Mouse (Mus musculus) heart, embryonic 13.5 days (tissue): Measurements from ENCODE around the gene Med20. TPM values are rescaled to one million over a fixed set of nuclear protein-coding genes. Genes with fewer than 3 reads are reported as not detected.
"Not testable (repeated sequence)": the region's sequence is repeated elsewhere in the genome, so short reads cannot be mapped to it uniquely, and the experiment has no call there.

Source experiments
- ATAC-seq: fragments of 200-750 bp; cut with Nextera tagmentation; 2 replicates; pipeline ENCODE4 v1.8.0; 2017; ENCODE audit warnings: moderate TSS enrichment; ENCODE audit not compliant: insufficient number of reproducible peaks, low FRiP score, low TSS enrichment; ENCODE audit errors: extremely low read depth
- H3K27ac ChIP-seq: fragments of 300-500 bp; sonication (generic); replicated peaks from 2 replicates; pipeline ENCODE4 v1.5.1; 2015; ENCODE audit warnings: moderate library complexity, mild to moderate bottlenecking, inconsistent platforms
- H3K27me3 ChIP-seq: fragments of 300-500 bp; sonication (generic); replicated peaks from 2 replicates; pipeline ENCODE4 v1.6.1; 2015; ENCODE audit warnings: mild to moderate bottlenecking, inconsistent platforms
- H3K36me3 ChIP-seq: fragments of 300-500 bp; sonication (generic); 2 replicates; pipeline ENCODE4 v1.6.1; 2015; ENCODE audit warnings: mild to moderate bottlenecking, inconsistent platforms
- H3K4me1 ChIP-seq: fragments of 300-500 bp; sonication (generic); 2 replicates; pipeline ENCODE4 v1.6.1; 2015; ENCODE audit warnings: inconsistent platforms
- H3K4me2 ChIP-seq: fragments of 300-500 bp; sonication (generic); 2 replicates; pipeline ENCODE4 v1.6.1; 2015; ENCODE audit warnings: inconsistent platforms, mild to moderate bottlenecking, moderate library complexity
- H3K4me3 ChIP-seq: fragments of 300-500 bp; sonication (generic); 2 replicates; pipeline ENCODE4 v1.5.1; 2015; ENCODE audit warnings: moderate library complexity, mild to moderate bottlenecking, inconsistent platforms
- H3K9ac ChIP-seq: fragments of 300-500 bp; sonication (generic); 2 replicates; pipeline ENCODE4 v1.6.1; 2015; ENCODE audit warnings: inconsistent platforms, mild to moderate bottlenecking, moderate library complexity
- H3K9me3 ChIP-seq: fragments of 300-500 bp; sonication (generic); 2 replicates; pipeline ENCODE4 v1.6.1; 2016; ENCODE audit warnings: inconsistent platforms
- WGBS: fragments of 180-500 bp; shearing (Covaris S2); methylation state at CpG from one replicate; pipeline ENCODE4 v1.1.7; 2015; ENCODE audit warnings: mixed read lengths; 5-methylcytosine and 5-hydroxymethylcytosine counted together
- polyA plus RNA-seq: library from polyadenylated mRNA; unstranded; fragments of >200 nt; fragmentation: Nextera tagmentation; extraction: Ambion mirVana; gene quantifications from 2 replicates; pipeline ENCODE4 v1.2.1, GENCODE M21; 2015

Gene Med20
- polyA plus RNA-seq, 1 experiment from 2014 or later, result 25.1 TPM

- no peak overlapping the region for H3K27ac ChIP-seq
- H3K4me1 ChIP-seq, result peaks cover 29% of the 10 kb centered on the region
- no peak overlapping the region for H3K4me3 ChIP-seq
- H3K27me3 ChIP-seq, result no peaks in the 10 kb centered on the region
- no peak overlapping the region for H3K9ac ChIP-seq
- 89% methylated on average over 1 of the region's 1 CpGs for WGBS
- no peak for ATAC-seq
- H3K9me3 ChIP-seq, result no peaks in the 10 kb centered on the region
- peaks cover 65% of the 10 kb centered on the region for H3K36me3 ChIP-seq
- H3K4me2 ChIP-seq, result no peak overlapping the region
Observed at GRCm38 (mm10) chr17:47614018-47614417, 2.6 kb downstream of the Med20 start.

GRCm38 (mm10) chr17:47616119-47616518, 4.7 kb downstream of the Med20 start:
- H3K36me3 ChIP-seq, result peaks cover 81% of the 10 kb centered on the region
- no peak for ATAC-seq
- 92% methylated on average over 8 of the region's 8 CpGs for WGBS

GRCm38 (mm10) chr17:47616652-47617051, 5.3 kb downstream of the Med20 start:
- peaks cover 16% of the 10 kb centered on the region for H3K4me1 ChIP-seq
- H3K4me2 ChIP-seq, result no peak overlapping the region
- WGBS, result 90% methylated on average over 4 of the region's 4 CpGs
- no peak overlapping the region for H3K4me3 ChIP-seq
- H3K9me3 ChIP-seq, result no peaks in the 10 kb centered on the region
- no peak overlapping the region for H3K9ac ChIP-seq
- H3K36me3 ChIP-seq, result peaks cover 87% of the 10 kb centered on the region
- ATAC-seq, result no peak
- H3K27ac ChIP-seq, result no peak overlapping the region
- H3K27me3 ChIP-seq, result no peaks in the 10 kb centered on the region

More at GRCm38 (mm10) chr17:47616119-47616518, 4.7 kb downstream of the Med20 start:
- Histone ChIP-seq H3K4me2 (no peak overlapping the region), H3K27ac (no peak overlapping the region), H3K27me3 (no peaks in the 10 kb centered on the region), H3K4me3 (no peak overlapping the region), H3K4me1 (peaks cover 16% of the 10 kb centered on the region), H3K9ac (no peak overlapping the region), H3K9me3 (no peaks in the 10 kb centered on the region)

GRCm38 (mm10) chr17:47617605-47618307, 6.4 kb downstream of the Med20 start:
- no peak overlapping the region for H3K4me2 ChIP-seq
- no peak overlapping the region for H3K27ac ChIP-seq
- ATAC-seq, result no peak
- no peaks in the 10 kb centered on the region for H3K27me3 ChIP-seq
- H3K36me3 ChIP-seq, result peaks cover 96% of the 10 kb centered on the region
- WGBS, result 76% methylated on average over 9 of the region's 9 CpGs
- H3K4me1 ChIP-seq, result peaks cover 7% of the 10 kb centered on the region
- H3K9me3 ChIP-seq, result no peaks in the 10 kb centered on the region
- H3K9ac ChIP-seq, result no peak overlapping the region
- no peak overlapping the region for H3K4me3 ChIP-seq

- H3K4me2 ChIP-seq, result no peak overlapping the region
- 87% methylated on average over 13 of the region's 13 CpGs for whole genome bisulfite sequencing
- ATAC-seq, result no peak
- H3K36me3 ChIP-seq, result peaks cover 96% of the 10 kb centered on the region
- no peak overlapping the region for H3K9ac ChIP-seq
- no peaks in the 10 kb centered on the region for H3K4me1 ChIP-seq
- H3K27me3 ChIP-seq, result no peaks in the 10 kb centered on the region
- no peak overlapping the region for H3K27ac ChIP-seq
- H3K9me3 ChIP-seq, result no peaks in the 10 kb centered on the region
- no peak overlapping the region for H3K4me3 ChIP-seq
Observed at GRCm38 (mm10) chr17:47618556-47619311, 7.4 kb downstream of the Med20 start.

GRCm38 (mm10) chr17:47622912-47623554, 11.7 kb downstream of the Med20 start:
- WGBS, result 93% methylated on average over 14 of the region's 14 CpGs

GRCm38 (mm10) chr17:47624572-47624971, 13.2 kb downstream of the Med20 start:
- H3K36me3 ChIP-seq, result peaks cover 74% of the 10 kb centered on the region
- H3K4me3 ChIP-seq, H3K9me3 ChIP-seq, ATAC-seq, H3K27me3 ChIP-seq, H3K27ac ChIP-seq, H3K4me2 ChIP-seq, H3K9ac ChIP-seq: not testable (repeated sequence)
- H3K4me1 ChIP-seq, result peaks cover 11% of the 10 kb centered on the region
- 89% methylated on average over 5 of the region's 5 CpGs for WGBS

More at GRCm38 (mm10) chr17:47622912-47623554, 11.7 kb downstream of the Med20 start:
- no peak for ATAC-seq
- Histone ChIP-seq H3K4me3 (no peak overlapping the region), H3K9ac (no peak overlapping the region), H3K27ac (no peak overlapping the region), H3K27me3 (no peaks in the 10 kb centered on the region), H3K4me2 (no peak overlapping the region), H3K36me3 (peaks cover 88% of the 10 kb centered on the region), H3K9me3 (no peaks in the 10 kb centered on the region), H3K4me1 (peaks cover 4% of the 10 kb centered on the region)

- 91% methylated on average over 2 of the region's 2 CpGs for WGBS
- Histone ChIP-seq H3K36me3 (peaks cover 69% of the 10 kb centered on the region), H3K9ac (no peak overlapping the region), H3K9me3 (no peaks in the 10 kb centered on the region), H3K4me1 (peaks cover 11% of the 10 kb centered on the region), H3K4me3 (no peak overlapping the region), H3K27me3 (no peaks in the 10 kb centered on the region), H3K27ac (no peak overlapping the region), H3K4me2 (no peak overlapping the region)
- no peak for ATAC-seq
Observed at GRCm38 (mm10) chr17:47625088-47625487, 13.7 kb downstream of the Med20 start.

GRCm38 (mm10) chr17:47626031-47626430, 14.6 kb downstream of the Med20 start:
- H3K4me1 ChIP-seq, result peaks cover 20% of the 10 kb centered on the region
- no peaks in the 10 kb centered on the region for H3K27me3 ChIP-seq
- peaks cover 60% of the 10 kb centered on the region for H3K36me3 ChIP-seq
- no peak overlapping the region for H3K27ac ChIP-seq
- no peaks in the 10 kb centered on the region for H3K9me3 ChIP-seq
- no peak overlapping the region for H3K4me3 ChIP-seq
- H3K9ac ChIP-seq, result no peak overlapping the region
- ATAC-seq, result no peak
- no peak overlapping the region for H3K4me2 ChIP-seq
- WGBS, result 84% methylated on average over 5 of the region's 5 CpGs

GRCm38 (mm10) chr17:47627791-47628190, 16.4 kb downstream of the Med20 start:
- Histone ChIP-seq H3K4me2 (peak overlapping the region; percentile 96), H3K27ac (0 out of 2 replicates have a peak overlapping the region, but pooled peaks have one; percentile 94), H3K4me1 (peaks cover 34% of the 10 kb centered on the region), H3K9ac (peak overlapping the region; percentile 92), H3K9me3 (no peaks in the 10 kb centered on the region), H3K4me3 (no peak overlapping the region), H3K27me3 (no peaks in the 10 kb centered on the region), H3K36me3 (peaks cover 43% of the 10 kb centered on the region)
- WGBS, result 73% methylated on average over 2 of the region's 2 CpGs
- ATAC-seq, result no peak
